Mouse (Mus musculus) heart, embryonic 15.5 days (tissue): ENCODE measurements around the gene Dnmt3a. TPM values are rescaled to one million over a fixed set of nuclear protein-coding genes. Genes with fewer than 3 reads are reported as not detected.

Source experiments
- ATAC-seq: fragments of 200-750 bp; cut with Nextera tagmentation; replicated peaks from 2 replicates; pipeline ENCODE4 v1.8.0; 2017; ENCODE audit warnings: low read depth, moderate TSS enrichment; ENCODE audit not compliant: insufficient number of reproducible peaks, insufficient read depth, low FRiP score
- H3K27ac ChIP-seq: fragments of 300-500 bp; sonication (generic); 2 replicates; pipeline ENCODE4 v1.5.1; 2015; ENCODE audit warnings: mild to moderate bottlenecking, inconsistent platforms
- H3K27me3 ChIP-seq: fragments of 300-500 bp; sonication (generic); 2 replicates; pipeline ENCODE4 v1.6.1; 2015; ENCODE audit warnings: inconsistent platforms
- H3K36me3 ChIP-seq: fragments of 300-500 bp; sonication (generic); 2 replicates; pipeline ENCODE4 v1.6.1; 2015; ENCODE audit warnings: mild to moderate bottlenecking, inconsistent platforms
- H3K4me1 ChIP-seq: fragments of 300-500 bp; sonication (generic); replicated peaks from 2 replicates; pipeline ENCODE4 v1.6.1; 2015; ENCODE audit warnings: inconsistent platforms
- H3K4me2 ChIP-seq: fragments of 300-500 bp; sonication (generic); 2 replicates; pipeline ENCODE4 v1.6.1; 2015; ENCODE audit warnings: inconsistent platforms, mild to moderate bottlenecking, moderate library complexity
- H3K4me3 ChIP-seq: fragments of 300-500 bp; sonication (generic); 2 replicates; pipeline ENCODE4 v1.5.1; 2015; ENCODE audit warnings: mild to moderate bottlenecking, inconsistent platforms
- H3K9ac ChIP-seq: fragments of 300-500 bp; sonication (generic); 2 replicates; pipeline ENCODE4 v1.6.1; 2015; ENCODE audit warnings: mild to moderate bottlenecking, inconsistent platforms
- H3K9me3 ChIP-seq: fragments of 300-500 bp; sonication (generic); replicated peaks from 2 replicates; pipeline ENCODE4 v1.6.1; 2016; ENCODE audit warnings: inconsistent platforms
- WGBS: fragments of 180-500 bp; shearing (Covaris S2); methylation state at CpG from one replicate; pipeline ENCODE4 v1.1.7; 2015; ENCODE audit warnings: mixed read lengths; 5-methylcytosine and 5-hydroxymethylcytosine counted together
- polyA plus RNA-seq: library from polyadenylated mRNA; unstranded; fragments of >200 nt; fragmentation: Nextera tagmentation; extraction: Ambion mirVana; gene quantifications from 2 replicates; pipeline ENCODE4 v1.2.1, GENCODE M21; 2015

Gene Dnmt3a
- polyA plus RNA-seq, 1 experiment from 2014 or later, result 79.9 TPM

GRCm38 (mm10) chr12:3897057-3897545 lies 91.3 kb downstream of the Dnmt3a start:
- no peak for ATAC-seq
- Histone ChIP-seq H3K9ac (no peak overlapping the region), H3K27ac (no peak overlapping the region), H3K36me3 (peaks cover 63% of the 10 kb centered on the region), H3K4me1 (peaks cover 22% of the 10 kb centered on the region), H3K4me3 (no peak overlapping the region), H3K9me3 (no peaks in the 10 kb centered on the region), H3K4me2 (no peak overlapping the region), H3K27me3 (no peaks in the 10 kb centered on the region)
- 88% methylated on average over 9 of the region's 9 CpGs for WGBS

- Histone ChIP-seq H3K27me3 (no peaks in the 10 kb centered on the region), H3K36me3 (peaks cover 77% of the 10 kb centered on the region), H3K4me3 (no peak overlapping the region), H3K27ac (no peak overlapping the region), H3K4me1 (peaks cover 7% of the 10 kb centered on the region; the same call in 1 of the 2 replicates), H3K9ac (no peak overlapping the region), H3K4me2 (no peak overlapping the region), H3K9me3 (no peaks in the 10 kb centered on the region)
- 87% methylated on average over 2 of the region's 2 CpGs for WGBS
- ATAC-seq, result no peak
These were observed 93.0 kb downstream of the Dnmt3a start for GRCm38 (mm10) chr12:3898811-3899210.

- Histone ChIP-seq H3K9ac (no peak overlapping the region), H3K4me1 (no peaks in the 10 kb centered on the region), H3K4me3 (no peak overlapping the region), H3K9me3 (no peaks in the 10 kb centered on the region), H3K4me2 (no peak overlapping the region), H3K36me3 (peaks cover 89% of the 10 kb centered on the region), H3K27me3 (no peaks in the 10 kb centered on the region), H3K27ac (no peak overlapping the region)
- ATAC-seq, result no peak
- WGBS, result 89% methylated on average over 9 of the region's 9 CpGs
These were observed 99.6 kb downstream of the Dnmt3a start for GRCm38 (mm10) chr12:3905436-3905835.

GRCm38 (mm10) chr12:3906308-3906707 lies 100.5 kb downstream of the Dnmt3a start:
- no peak for ATAC-seq
- Histone ChIP-seq H3K36me3 (peaks cover 86% of the 10 kb centered on the region), H3K4me2 (no peak overlapping the region), H3K9me3 (no peaks in the 10 kb centered on the region), H3K4me3 (no peak overlapping the region), H3K27me3 (no peaks in the 10 kb centered on the region), H3K4me1 (no peaks in the 10 kb centered on the region), H3K9ac (no peak overlapping the region), H3K27ac (no peak overlapping the region)

- H3K9ac ChIP-seq, result no peak overlapping the region
- ATAC-seq, result no peak
- H3K27me3 ChIP-seq, result no peaks in the 10 kb centered on the region
- no peaks in the 10 kb centered on the region for H3K4me1 ChIP-seq
- peaks cover 79% of the 10 kb centered on the region for H3K36me3 ChIP-seq
- no peak overlapping the region for H3K27ac ChIP-seq
- no peak overlapping the region for H3K4me2 ChIP-seq
- no peak overlapping the region for H3K4me3 ChIP-seq
- H3K9me3 ChIP-seq, result no peaks in the 10 kb centered on the region
- WGBS, result 71% methylated on average over 4 of the region's 4 CpGs
These were observed 101.2 kb downstream of the Dnmt3a start for GRCm38 (mm10) chr12:3907008-3907407.

GRCm38 (mm10) chr12:3907418-3907817 lies 101.6 kb downstream of the Dnmt3a start:
- no peak overlapping the region for H3K4me2 ChIP-seq
- H3K27me3 ChIP-seq, result no peaks in the 10 kb centered on the region
- ATAC-seq, result no peak
- H3K27ac ChIP-seq, result no peak overlapping the region
- no peaks in the 10 kb centered on the region for H3K4me1 ChIP-seq
- H3K4me3 ChIP-seq, result no peak overlapping the region
- 71% methylated on average over 13 of the region's 13 CpGs for WGBS
- H3K9me3 ChIP-seq, result no peaks in the 10 kb centered on the region
- H3K36me3 ChIP-seq, result peaks cover 75% of the 10 kb centered on the region
- H3K9ac ChIP-seq, result no peak overlapping the region

- Histone ChIP-seq H3K4me2 (no peak overlapping the region), H3K4me1 (no peaks in the 10 kb centered on the region), H3K27ac (no peak overlapping the region), H3K9me3 (no peaks in the 10 kb centered on the region), H3K4me3 (no peak overlapping the region), H3K36me3 (peaks cover 52% of the 10 kb centered on the region), H3K27me3 (no peaks in the 10 kb centered on the region), H3K9ac (no peak overlapping the region)
- WGBS, result 61% methylated on average over 10 of the region's 10 CpGs
- ATAC-seq, result no peak
These were observed 104.8 kb downstream of the Dnmt3a start for GRCm38 (mm10) chr12:3910466-3911093.

GRCm38 (mm10) chr12:3911831-3912348 lies 106.1 kb downstream of the Dnmt3a start:
- Histone ChIP-seq H3K36me3 (peaks cover 39% of the 10 kb centered on the region), H3K9me3 (no peaks in the 10 kb centered on the region), H3K4me1 (no peaks in the 10 kb centered on the region; the same call in 1 of the 2 replicates), H3K27me3 (no peaks in the 10 kb centered on the region), H3K4me2 (no peak overlapping the region), H3K27ac (no peak overlapping the region), H3K4me3 (no peak overlapping the region), H3K9ac (no peak overlapping the region)
- ATAC-seq, result no peak
- WGBS, result 81% methylated on average over 7 of the region's 7 CpGs

GRCm38 (mm10) chr12:3915852-3916251 lies 110.0 kb downstream of the Dnmt3a start:
- no peak for ATAC-seq
- H3K36me3 ChIP-seq, result 0 out of 2 replicates have a peak, but pooled peaks cover 3% of the 10 kb centered on the region

GRCm38 (mm10) chr12:3917668-3918341 lies 112.0 kb downstream of the Dnmt3a start:
- Histone ChIP-seq H3K27ac (no peak overlapping the region), H3K27me3 (no peaks in the 10 kb centered on the region), H3K4me1 (peaks cover 6% of the 10 kb centered on the region), H3K4me3 (no peak overlapping the region), H3K4me2 (no peak overlapping the region), H3K9ac (no peak overlapping the region), H3K36me3 (0 out of 2 replicates have a peak, but pooled peaks cover 3% of the 10 kb centered on the region), H3K9me3 (no peaks in the 10 kb centered on the region)
- 0 out of 2 replicates have a peak, but pooled peaks have one; percentile 38 for ATAC-seq
- 22% methylated on average over 14 of the region's 14 CpGs for WGBS

More at GRCm38 (mm10) chr12:3915852-3916251, 110.0 kb downstream of the Dnmt3a start:
- peaks cover 6% of the 10 kb centered on the region for H3K4me1 ChIP-seq
- no peaks in the 10 kb centered on the region for H3K9me3 ChIP-seq
- H3K9ac ChIP-seq, result no peak overlapping the region
- 69% methylated on average over 3 of the region's 3 CpGs for WGBS
- H3K4me3 ChIP-seq, result no peak overlapping the region
- no peaks in the 10 kb centered on the region for H3K27me3 ChIP-seq
- H3K27ac ChIP-seq, result no peak overlapping the region
- H3K4me2 ChIP-seq, result no peak overlapping the region

GRCm38 (mm10) chr12:3918577-3918976 lies 112.8 kb downstream of the Dnmt3a start:
- ATAC-seq, result no peak
- H3K27me3 ChIP-seq, result no peaks in the 10 kb centered on the region
- H3K36me3 ChIP-seq, result 0 out of 2 replicates have a peak, but pooled peaks cover 3% of the 10 kb centered on the region
- H3K27ac ChIP-seq, result no peak overlapping the region
- WGBS, result 63% methylated on average over 3 of the region's 3 CpGs
- peaks cover 6% of the 10 kb centered on the region for H3K4me1 ChIP-seq
- no peak overlapping the region for H3K4me2 ChIP-seq
- no peaks in the 10 kb centered on the region for H3K9me3 ChIP-seq
- H3K9ac ChIP-seq, result no peak overlapping the region
- no peak overlapping the region for H3K4me3 ChIP-seq
